Mouse (Mus musculus): Measurements from ENCODE around the gene Mast4.

Mast4 gene

GRCm38 (mm10) chr13:103183566-103183965, 150.7 kb downstream of the Mast4 start:
- no peak for DNase-seq

GRCm38 (mm10) chr13:103181836-103182235, 152.5 kb downstream of the Mast4 start:
- DNase-seq, result no peak

GRCm38 (mm10) chr13:103176871-103177270, 157.4 kb downstream of the Mast4 start:
- DNase-seq, result no peak

DNA sequence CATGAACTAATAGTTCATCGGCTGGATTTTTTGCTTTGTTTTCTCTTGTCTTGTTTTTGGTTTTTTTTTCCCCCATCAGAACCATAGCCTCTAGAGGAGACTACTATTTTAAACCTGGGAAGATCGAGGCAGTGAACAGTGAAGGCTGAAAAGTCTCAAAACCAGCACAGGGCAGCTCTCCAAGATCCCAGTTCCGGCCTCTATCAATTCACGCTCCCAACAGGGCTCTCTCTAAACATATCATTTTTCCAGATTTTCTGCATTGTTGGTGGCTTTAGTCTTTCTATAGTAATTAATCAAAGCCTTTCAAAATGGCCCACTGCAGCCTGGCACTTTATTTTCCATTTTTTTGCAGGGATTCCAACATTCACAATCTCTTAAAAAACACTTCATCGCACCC, 159.9 kb downstream of the Mast4 start:
- no peak for DNase-seq

DNA sequence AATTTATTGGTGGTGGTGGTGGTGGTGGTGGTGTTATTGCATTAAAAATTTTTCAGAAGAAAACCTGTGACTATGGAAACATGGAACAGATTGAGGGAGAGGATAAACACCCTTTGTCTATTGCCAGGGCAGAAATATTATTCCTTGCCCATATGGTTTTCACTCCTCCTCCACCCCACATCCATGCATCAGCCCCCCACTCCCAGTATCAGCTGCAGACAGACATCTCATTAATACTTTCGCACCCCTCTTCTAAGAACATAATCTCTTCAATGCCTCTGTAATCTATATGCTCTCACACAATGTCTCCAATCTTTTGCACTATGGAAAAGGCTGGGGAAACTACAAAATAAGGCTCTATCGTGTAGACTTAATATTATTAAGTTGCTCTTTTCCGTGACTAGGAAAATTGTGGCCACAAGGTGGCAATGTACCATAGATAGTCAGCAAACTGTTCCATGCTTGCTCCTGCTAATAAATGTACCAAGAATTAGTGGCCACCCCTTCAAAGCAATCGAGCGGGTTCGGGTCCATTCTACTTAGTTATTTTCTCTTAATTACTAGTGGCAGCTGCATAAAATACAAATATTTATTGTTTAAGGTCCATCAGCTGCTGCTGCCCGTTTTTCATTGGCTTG, 160.6 kb downstream of the Mast4 start:
- DNase-seq, result peak; percentile 8

- DNase-seq, result no peak
Observed at GRCm38 (mm10) chr13:103151944-103152343, 182.4 kb downstream of the Mast4 start.

GRCm38 (mm10) chr13:103151171-103151570, 183.1 kb downstream of the Mast4 start:
- DNase-seq, result no peak

DNA sequence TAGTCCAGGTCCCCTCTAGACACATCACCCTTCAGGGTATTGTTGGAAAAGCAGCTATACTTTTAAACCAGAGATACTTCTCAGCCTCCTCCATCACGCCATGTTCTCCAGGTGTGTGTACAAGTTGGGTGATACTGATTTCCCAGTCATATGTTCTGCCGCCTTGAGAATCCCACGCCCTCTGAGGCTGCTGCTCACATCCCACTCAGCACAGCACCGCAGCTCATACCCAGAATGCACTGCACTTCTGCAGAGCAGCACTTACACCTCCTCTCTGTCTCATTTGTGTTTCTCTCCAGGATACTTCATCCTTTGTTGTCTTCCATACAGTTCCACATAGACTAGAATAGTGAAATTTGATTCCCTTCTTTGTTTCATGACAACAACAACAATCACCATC, 183.6 kb downstream of the Mast4 start:
- no peak for DNase-seq

DNA sequence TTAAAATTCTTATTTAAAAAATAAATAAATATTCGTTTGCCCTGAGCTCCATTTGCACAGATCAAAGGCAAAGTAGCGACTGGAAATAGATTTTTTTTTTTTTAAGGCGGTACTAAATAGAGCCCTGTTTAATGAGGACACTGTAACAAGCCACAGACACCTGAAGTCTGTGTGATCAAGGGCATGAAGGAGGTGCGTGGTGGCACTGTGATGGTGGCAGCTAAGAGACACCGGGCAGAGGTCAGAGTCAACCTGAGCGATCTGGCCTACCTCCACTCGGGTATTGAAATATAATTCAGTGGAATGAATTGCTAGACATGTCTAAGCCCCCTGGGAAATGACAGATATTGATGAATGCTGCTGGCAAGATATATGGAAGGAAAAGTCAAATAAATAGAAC, 184.9 kb downstream of the Mast4 start:
- DNase-seq, result no peak

- no peak for DNase-seq
Observed at GRCm38 (mm10) chr13:103144343-103144742, 190.0 kb downstream of the Mast4 start.

DNA sequence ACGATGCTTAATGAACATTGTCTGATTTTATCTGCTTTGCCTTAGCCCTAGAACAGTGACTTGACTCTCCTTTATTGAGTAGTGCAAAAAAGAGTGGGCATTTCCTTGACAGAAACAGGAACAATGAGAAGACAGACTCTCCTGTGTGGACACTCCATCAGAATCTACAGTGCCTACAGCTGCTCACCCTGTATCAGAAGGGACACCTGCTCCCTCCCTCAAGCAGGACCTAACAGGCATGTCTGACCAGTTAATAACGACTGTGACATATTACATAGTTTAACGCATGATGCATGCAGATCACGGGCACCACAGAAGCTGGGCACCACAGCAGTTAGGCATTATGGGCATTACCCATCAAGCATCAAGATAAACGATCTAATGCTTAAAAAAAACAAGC, 193.0 kb downstream of the Mast4 start:
- no peak for DNase-seq

DNA sequence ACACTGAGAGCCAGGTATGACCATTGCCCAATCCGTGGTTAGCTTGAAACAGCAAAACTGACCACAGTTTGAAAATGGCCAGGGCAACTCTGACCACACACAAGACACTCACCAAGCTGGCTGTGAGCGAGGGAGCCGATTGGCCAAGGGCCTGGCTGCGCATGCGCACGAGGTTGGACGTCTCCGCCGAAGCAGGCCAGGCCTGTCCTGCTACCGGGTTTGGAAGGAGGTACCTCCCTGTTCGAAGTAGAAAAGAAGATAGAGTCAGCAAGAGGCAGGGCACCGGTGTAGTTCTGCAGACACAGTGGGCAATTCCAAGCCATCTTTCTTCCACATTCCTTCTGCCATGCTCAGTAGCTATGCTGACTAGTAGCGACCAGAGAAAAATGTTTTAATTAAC, 194.2 kb downstream of the Mast4 start:
- DNase-seq, result no peak

DNA sequence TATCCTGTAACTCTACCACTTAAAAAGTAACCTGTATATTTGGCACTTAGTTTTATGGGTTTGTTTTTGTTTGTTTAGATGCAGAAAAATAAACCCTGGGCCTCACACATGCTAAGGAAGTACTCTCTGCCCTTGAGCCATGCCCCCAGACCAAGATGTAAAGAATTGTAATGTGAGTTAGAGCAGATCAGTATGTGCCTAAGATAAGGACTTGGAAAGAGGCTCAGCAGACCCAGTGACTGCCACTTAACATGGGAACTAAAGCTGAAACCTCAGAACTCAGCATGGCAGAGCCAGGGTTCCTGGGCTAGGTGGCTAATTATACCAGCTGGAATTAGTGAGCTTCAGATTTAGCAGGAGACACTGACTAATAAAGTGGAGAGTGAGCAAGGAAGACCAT, 196.0 kb downstream of the Mast4 start:
- DNase-seq, result no peak

- no peak for DNase-seq
Observed at GRCm38 (mm10) chr13:103135224-103135883, 198.9 kb downstream of the Mast4 start.

DNA sequence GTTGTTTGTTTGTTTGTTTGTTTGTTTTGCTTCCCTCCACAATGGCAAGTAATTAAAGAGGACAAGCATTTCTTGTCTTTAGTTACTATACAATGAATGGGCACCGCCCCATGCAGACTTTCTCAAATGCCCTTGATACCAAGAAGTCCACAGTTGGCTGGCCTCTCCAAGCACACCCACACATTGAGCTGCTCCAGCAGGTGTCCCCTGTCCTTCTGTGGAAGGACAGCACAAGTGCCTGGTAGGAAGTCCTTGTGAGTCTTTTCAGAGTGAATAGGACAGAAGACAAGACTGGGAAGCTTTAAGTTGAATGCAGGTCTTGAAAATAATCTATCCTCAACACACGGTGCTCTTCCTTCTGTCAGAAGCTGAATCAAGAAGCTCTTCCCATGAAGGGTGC, 202.5 kb downstream of the Mast4 start:
- DNase-seq, result no peak

GRCm38 (mm10) chr13:103129130-103129797, 205.0 kb downstream of the Mast4 start:
- DNase-seq, result no peak

DNA sequence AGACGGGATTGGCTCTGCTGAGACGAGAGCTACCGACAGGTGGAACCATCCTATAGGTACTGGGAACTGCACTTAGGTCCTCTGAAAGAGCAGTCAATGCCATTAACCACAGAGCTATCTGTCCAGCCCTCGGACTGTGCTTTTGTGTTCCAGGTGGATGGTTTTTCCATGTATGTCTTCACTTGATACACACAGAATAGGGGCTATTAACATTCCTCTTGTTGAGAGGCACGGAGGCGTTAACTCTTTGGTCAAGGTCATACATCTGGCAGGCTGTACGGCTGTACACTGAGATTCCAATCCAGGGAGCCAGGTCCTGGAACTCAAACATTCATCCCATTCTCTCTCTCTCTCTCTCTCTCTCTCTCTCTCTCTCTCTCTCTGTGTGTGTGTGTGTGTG, 205.6 kb downstream of the Mast4 start:
- DNase-seq, result no peak

- no peak for DNase-seq
Observed at GRCm38 (mm10) chr13:103127594-103127993, 206.7 kb downstream of the Mast4 start.

- no peak for DNase-seq
Observed at GRCm38 (mm10) chr13:103123716-103124115, 210.6 kb downstream of the Mast4 start.

DNA sequence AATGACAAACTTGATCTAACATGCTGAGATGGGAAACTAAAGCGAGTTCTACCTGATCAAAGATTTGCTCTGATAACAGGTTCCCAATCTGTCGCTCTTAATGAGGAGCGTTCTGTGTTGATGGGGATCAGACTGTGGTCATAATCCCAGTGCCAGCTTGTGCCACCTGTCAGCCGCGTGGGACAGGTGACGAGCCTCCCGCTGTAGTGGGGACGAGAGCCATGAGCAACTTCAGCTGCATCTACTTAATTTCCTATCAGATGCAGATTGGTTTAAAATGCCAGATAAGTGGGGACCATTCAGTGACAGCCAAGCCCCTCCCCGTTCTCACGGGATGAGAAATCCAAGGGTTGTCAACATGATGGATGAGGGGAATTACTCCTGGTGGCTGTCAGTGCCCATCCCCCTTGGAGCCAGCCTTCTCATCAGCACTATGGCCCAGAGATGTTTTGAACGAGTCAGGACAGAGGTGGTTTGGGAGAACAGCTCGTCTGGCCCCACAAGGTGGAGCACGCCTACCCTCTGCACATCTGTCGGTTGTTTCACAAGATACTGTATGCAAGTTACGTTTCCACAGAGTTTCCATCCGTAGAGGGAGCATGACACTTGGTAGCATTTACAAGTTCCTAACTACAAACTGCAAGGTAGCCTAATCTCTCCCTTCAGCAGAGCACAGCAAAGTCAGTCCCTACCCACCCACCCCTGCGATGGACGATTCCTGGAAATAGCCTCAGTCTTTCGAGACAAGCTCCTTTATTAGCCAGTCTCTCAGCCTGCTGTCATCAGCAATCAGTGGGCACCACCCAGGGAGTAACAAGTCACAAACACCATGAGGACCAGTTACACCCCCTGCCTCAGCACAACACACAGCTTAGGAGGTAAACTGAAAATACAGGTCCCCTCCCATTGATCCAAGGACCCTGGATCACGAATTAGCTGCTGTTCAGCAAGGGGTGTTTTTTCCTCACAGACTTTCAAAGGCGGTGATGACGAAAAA, 212.2 kb downstream of the Mast4 start:
- DNase-seq, result no peak

DNA sequence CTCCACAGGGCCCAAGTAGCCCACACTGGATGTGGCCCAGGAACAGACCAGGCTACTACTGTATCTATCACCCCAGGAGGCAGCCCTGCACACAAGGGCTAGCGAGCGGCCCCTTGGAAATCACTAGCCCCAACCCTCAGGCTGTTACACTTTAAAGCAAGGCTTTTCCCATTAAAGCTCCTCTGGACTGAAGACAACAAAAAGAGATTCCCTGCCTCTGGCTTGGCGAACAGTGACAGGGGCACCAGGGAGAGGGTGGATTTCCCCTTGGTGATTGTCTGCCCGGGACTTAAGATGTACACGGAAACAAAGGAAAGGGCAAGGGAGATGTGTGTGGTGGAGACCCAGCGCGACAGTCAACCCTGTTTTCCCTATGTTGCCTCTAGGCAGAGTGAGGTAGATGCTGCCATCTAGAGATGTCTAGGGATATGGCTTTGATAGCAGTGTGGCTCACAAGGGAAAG, 213.6 kb downstream of the Mast4 start:
- no peak for DNase-seq

GRCm38 (mm10) chr13:103119728-103120127, 214.6 kb downstream of the Mast4 start:
- DNase-seq, result no peak

GRCm38 (mm10) chr13:103115116-103115515, 219.2 kb downstream of the Mast4 start:
- no peak for DNase-seq
